Mouse (Mus musculus) macrophage (primary cell): ENCODE results near the gene Banp. TPM values are rescaled to one million over a fixed set of nuclear protein-coding genes. Genes with fewer than 3 reads are reported as not detected.

Source experiments
- H3K27ac ChIP-seq: fragments of 350-480 bp; formaldehyde crosslinking; 2 replicates; pipeline ENCODE4 v1.9.0; 2021
- H3K36me3 ChIP-seq: fragments of 350-480 bp; formaldehyde crosslinking; 2 replicates; pipeline ENCODE4 v1.9.0; 2021; ENCODE audit errors: inconsistent target
- H3K4me3 ChIP-seq: fragments of 350-480 bp; formaldehyde crosslinking; 2 replicates; pipeline ENCODE4 v1.9.0; 2021; ENCODE audit errors: inconsistent target
- H3K79me2 ChIP-seq: fragments of 350-480 bp; formaldehyde crosslinking; 2 replicates; pipeline ENCODE4 v1.9.0; 2021; ENCODE audit errors: inconsistent target
- WGBS: methylation state at CpG from one replicate; pipeline ENCODE4 v1.1.7; 2026; ENCODE audit warnings: inconsistent platforms; ENCODE audit not compliant: missing documents; 5-methylcytosine and 5-hydroxymethylcytosine counted together
- polyA plus RNA-seq: library from polyadenylated mRNA; stranded (reverse); fragments of 250-400 nt; gene quantifications from 3 replicates; pipeline ENCODE4 v1.2.4, GENCODE M21; 2018; ENCODE audit warnings: inconsistent platforms

The Banp gene
- polyA plus RNA-seq, 1 experiment from 2014 or later = 11.0 TPM

GRCm38 (mm10) chr8:121912831-121913230, 36.7 kb upstream of the Banp start:
- WGBS = 83% methylated on average over 3 of the region's 3 CpGs
- Histone ChIP-seq H3K36me3 (no peaks in the 10 kb centered on the region), H3K79me2 (no peaks in the 10 kb centered on the region), H3K4me3 (no peak overlapping the region), H3K27ac (no peak overlapping the region)

GRCm38 (mm10) chr8:121913378-121913777, 36.2 kb upstream of the Banp start:
- 80% methylated on average over 8 of the region's 8 CpGs for WGBS
- no peaks in the 10 kb centered on the region for H3K79me2 ChIP-seq
- no peak overlapping the region for H3K27ac ChIP-seq
- H3K4me3 ChIP-seq = no peak overlapping the region
- no peaks in the 10 kb centered on the region for H3K36me3 ChIP-seq

- Histone ChIP-seq H3K36me3 (no peaks in the 10 kb centered on the region), H3K4me3 (no peak overlapping the region), H3K27ac (no peak overlapping the region), H3K79me2 (no peaks in the 10 kb centered on the region)
- WGBS = 73% methylated on average over 4 of the region's 4 CpGs
Observed at GRCm38 (mm10) chr8:121919158-121919557, 30.4 kb upstream of the Banp start.

- Histone ChIP-seq H3K27ac (no peak overlapping the region), H3K79me2 (no peaks in the 10 kb centered on the region), H3K36me3 (no peaks in the 10 kb centered on the region), H3K4me3 (no peak overlapping the region)
- WGBS = 43% methylated on average over 3 of the region's 3 CpGs
Observed at GRCm38 (mm10) chr8:121919731-121920130, 29.8 kb upstream of the Banp start.

GRCm38 (mm10) chr8:121921582-121921981, 28.0 kb upstream of the Banp start:
- Histone ChIP-seq H3K27ac (no peak overlapping the region), H3K79me2 (no peaks in the 10 kb centered on the region), H3K4me3 (no peak overlapping the region), H3K36me3 (no peaks in the 10 kb centered on the region)
- 71% methylated on average over 8 of the region's 8 CpGs for WGBS

GRCm38 (mm10) chr8:121922101-121922500, 27.4 kb upstream of the Banp start:
- 86% methylated on average over 8 of the region's 8 CpGs for WGBS
- Histone ChIP-seq H3K27ac (no peak overlapping the region), H3K79me2 (no peaks in the 10 kb centered on the region), H3K36me3 (no peaks in the 10 kb centered on the region), H3K4me3 (no peak overlapping the region)

GRCm38 (mm10) chr8:121924681-121925080, 24.9 kb upstream of the Banp start:
- Histone ChIP-seq H3K36me3 (no peaks in the 10 kb centered on the region), H3K4me3 (no peak overlapping the region), H3K27ac (no peak overlapping the region), H3K79me2 (no peaks in the 10 kb centered on the region)
- WGBS = 94% methylated on average over 5 of the region's 5 CpGs

GRCm38 (mm10) chr8:121925624-121926023, 23.9 kb upstream of the Banp start:
- Histone ChIP-seq H3K79me2 (no peaks in the 10 kb centered on the region), H3K36me3 (no peaks in the 10 kb centered on the region), H3K27ac (no peak overlapping the region), H3K4me3 (no peak overlapping the region)
- WGBS = 27% methylated on average over 9 of the region's 10 CpGs

GRCm38 (mm10) chr8:121926266-121926665, 23.3 kb upstream of the Banp start:
- Histone ChIP-seq H3K4me3 (no peak overlapping the region), H3K27ac (no peak overlapping the region), H3K79me2 (no peaks in the 10 kb centered on the region), H3K36me3 (no peaks in the 10 kb centered on the region)
- WGBS = 66% methylated on average over 8 of the region's 8 CpGs

GRCm38 (mm10) chr8:121927316-121927715, 22.2 kb upstream of the Banp start:
- no peak overlapping the region for H3K4me3 ChIP-seq
- no peaks in the 10 kb centered on the region for H3K79me2 ChIP-seq
- H3K27ac ChIP-seq = no peak overlapping the region
- no peaks in the 10 kb centered on the region for H3K36me3 ChIP-seq
- 32% methylated on average over 8 of the region's 8 CpGs for WGBS

GRCm38 (mm10) chr8:121930047-121930446, 19.5 kb upstream of the Banp start:
- Histone ChIP-seq H3K36me3 (no peaks in the 10 kb centered on the region), H3K27ac (no peak overlapping the region), H3K4me3 (no peak overlapping the region), H3K79me2 (no peaks in the 10 kb centered on the region)
- 42% methylated on average over 4 of the region's 4 CpGs for WGBS

- H3K4me3 ChIP-seq = no peak overlapping the region
- WGBS = 90% methylated on average over 7 of the region's 7 CpGs
- H3K27ac ChIP-seq = no peak overlapping the region
Observed at GRCm38 (mm10) chr8:121931571-121931970, 18.0 kb upstream of the Banp start.

GRCm38 (mm10) chr8:121932026-121932667, 17.4 kb upstream of the Banp start:
- WGBS = 95% methylated on average over 12 of the region's 12 CpGs
- no peak overlapping the region for H3K27ac ChIP-seq
- no peaks in the 10 kb centered on the region for H3K36me3 ChIP-seq
- no peaks in the 10 kb centered on the region for H3K79me2 ChIP-seq
- no peak overlapping the region for H3K4me3 ChIP-seq

More at GRCm38 (mm10) chr8:121931571-121931970, 18.0 kb upstream of the Banp start:
- no peaks in the 10 kb centered on the region for H3K79me2 ChIP-seq
- H3K36me3 ChIP-seq = no peaks in the 10 kb centered on the region

GRCm38 (mm10) chr8:121932668-121933520, 16.7 kb upstream of the Banp start:
- H3K4me3 ChIP-seq = no peak overlapping the region
- H3K79me2 ChIP-seq = no peaks in the 10 kb centered on the region
- WGBS = 88% methylated on average over 14 of the region's 14 CpGs
- H3K27ac ChIP-seq = no peak overlapping the region
- H3K36me3 ChIP-seq = no peaks in the 10 kb centered on the region

- 51% methylated on average over 4 of the region's 4 CpGs for WGBS
- no peaks in the 10 kb centered on the region for H3K79me2 ChIP-seq
- no peaks in the 10 kb centered on the region for H3K36me3 ChIP-seq
- no peak overlapping the region for H3K27ac ChIP-seq
- no peak overlapping the region for H3K4me3 ChIP-seq
Observed at GRCm38 (mm10) chr8:121934506-121934905, 15.0 kb upstream of the Banp start.
